Mouse (Mus musculus) urinary bladder, postnatal 36 days (tissue): Measurements from ENCODE around the gene Gm2035.
"Not testable (repeated sequence)": the region's sequence is repeated elsewhere in the genome, so short reads cannot be mapped to it uniquely, and the experiment has no call there.

Experiments used
- DNase-seq, 2 experiments: peaks; one replicate each; pipeline ENCODE4 v3.0.0; 2022; ENCODE audit warnings: low spot score in 2 of 2, mixed read lengths in 1 of 2

Gene Gm2035

DNA sequence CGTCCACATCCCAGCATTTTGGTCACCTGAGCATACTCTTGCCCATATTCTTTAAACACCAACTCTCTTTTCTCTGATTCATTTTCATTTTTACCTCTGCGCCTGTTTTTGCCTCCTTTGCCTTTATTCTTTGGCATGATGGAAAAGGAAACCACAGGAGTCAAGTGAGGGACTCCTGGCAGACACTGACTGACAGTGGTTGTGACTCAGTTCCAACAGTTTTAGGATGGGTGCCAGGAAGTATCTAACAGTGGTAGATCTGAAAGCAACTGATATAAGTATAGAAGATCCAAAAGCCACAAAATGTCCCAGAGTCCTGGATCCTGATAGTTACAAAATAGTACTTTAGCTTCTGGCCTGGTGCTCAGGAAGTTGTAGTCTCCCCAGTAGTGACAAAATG is at the start of gene Gm2035:
Gm2035 (minus strand) TSS at position 137 of the 400 bp plus-strand sequence.
- DNase-seq: not testable (repeated sequence)

DNA sequence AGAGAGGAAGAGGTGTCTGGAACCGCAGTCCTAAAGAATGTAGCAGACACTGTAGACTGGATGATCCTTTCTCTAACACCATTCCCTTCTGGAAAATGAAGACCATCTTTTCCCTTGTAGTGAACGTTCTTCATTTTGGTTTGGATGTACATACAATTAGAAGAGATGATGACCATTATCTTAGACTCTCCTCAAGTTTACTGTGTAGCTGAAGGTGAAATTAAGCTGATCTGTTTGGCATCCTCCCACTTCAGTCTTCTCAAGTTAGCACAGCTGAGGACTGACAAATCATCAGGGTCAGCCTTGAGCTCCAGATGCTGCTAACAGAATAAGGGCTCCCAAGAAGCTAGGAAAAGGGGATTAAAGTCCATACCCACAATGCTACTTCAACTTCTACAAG is 34.1 kb upstream of the Gm2035 start, which contains the start of gene Gm2042:
Gm2042 (plus strand) TSS at position 301 of the 400 bp plus-strand sequence.
- DNase-seq: not testable (repeated sequence)

DNA sequence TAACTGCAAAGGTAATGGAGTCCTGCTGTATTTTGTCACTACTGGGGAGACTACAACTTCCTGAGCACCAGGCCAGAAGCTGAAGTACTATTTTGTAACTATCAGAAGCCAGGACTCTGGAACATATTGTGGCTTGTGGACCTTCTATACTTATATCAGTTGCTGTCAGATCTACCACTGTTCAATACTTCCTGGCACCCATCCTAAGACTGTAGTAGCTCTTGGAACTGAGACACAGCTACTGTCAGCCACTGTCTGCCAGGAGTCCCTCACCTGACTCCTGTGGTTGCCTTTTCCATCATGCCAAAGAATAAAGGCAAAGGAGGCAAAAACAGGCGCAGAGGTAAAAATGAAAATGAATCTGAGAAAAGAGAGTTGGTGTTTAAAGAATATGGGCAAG is 24.6 kb downstream of the Gm2035 start, which contains the start of gene Gm2022:
Gm2022 (plus strand) TSS at position 301 of the 400 bp plus-strand sequence.
- DNase-seq: not testable (repeated sequence)

DNA sequence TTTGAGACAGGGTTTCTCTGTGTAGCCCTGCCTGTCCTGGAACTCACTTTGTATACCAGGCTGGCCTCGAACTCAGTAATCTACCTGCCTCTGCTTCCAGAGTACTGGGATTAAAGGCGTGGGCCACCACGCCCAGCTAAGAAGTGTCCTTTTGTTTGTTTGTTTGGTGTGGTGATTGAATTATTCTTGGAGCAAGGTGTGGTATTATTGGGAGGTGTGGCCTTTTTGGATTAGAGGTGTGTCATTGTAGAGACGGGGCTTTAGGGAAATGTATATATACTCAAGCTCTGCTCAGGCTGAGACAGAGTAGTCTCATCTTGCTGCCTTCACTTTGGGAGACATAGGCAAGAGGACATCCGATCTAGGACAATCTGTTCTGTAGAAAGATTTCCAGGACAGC is 45.9 kb downstream of the Gm2035 start, which contains the start of gene Gm2016:
Gm2016 (plus strand) TSS at position 301 of the 400 bp plus-strand sequence.
- DNase-seq: not testable (repeated sequence)
